Mouse (Mus musculus) cerebellum, adult 2 months (tissue): ENCODE results near the gene Thsd4. TPM values are rescaled to one million over a fixed set of nuclear protein-coding genes. Genes with fewer than 3 reads are reported as not detected.

Experiments used
- DNase-seq, 2 experiments: peaks; one replicate each; pipeline ENCODE4 v3.0.0; 2021
- H3K27ac ChIP-seq: fragments of 200-500 bp; 2 replicates; pipeline ENCODE4 v1.5.1; 2012; ENCODE audit warnings: low read length, control low read depth, inconsistent platforms; ENCODE audit not compliant: insufficient read depth
- H3K27me3 ChIP-seq: fragments of 200-500 bp; 2 replicates; pipeline ENCODE4 v1.6.1; 2012; ENCODE audit warnings: inconsistent platforms, mild to moderate bottlenecking, low read length, moderate library complexity; ENCODE audit not compliant: control insufficient read depth, insufficient read depth
- H3K4me1 ChIP-seq: fragments of 200-500 bp; 2 replicates; pipeline ENCODE4 v1.6.1; 2011; ENCODE audit warnings: low read length; ENCODE audit not compliant: control insufficient read depth, insufficient read depth
- H3K4me3 ChIP-seq: fragments of 200-500 bp; replicated peaks from 2 replicates; pipeline ENCODE3; 2011; ENCODE audit warnings: mild to moderate bottlenecking, low read depth, low read length, control low read depth; ENCODE audit not compliant: insufficient read depth
- CTCF ChIP-seq: fragments of 200-500 bp; IDR thresholded peaks from 2 replicates; pipeline ENCODE4 v1.5.1; 2011; ENCODE audit warnings: low read depth, mild to moderate bottlenecking, control low read depth, low read length, moderate library complexity, borderline replicate concordance; ENCODE audit not compliant: insufficient read depth
- POLR2A ChIP-seq: fragments of 200-500 bp; IDR thresholded peaks from 2 replicates; pipeline ENCODE4 v1.6.1; 2011; ENCODE audit warnings: low read length, control low read depth, borderline replicate concordance; ENCODE audit not compliant: insufficient read depth
- WGBS: fragments of 180-500 bp; shearing (Covaris S2); methylation state at CpG from one replicate; pipeline ENCODE4 v1.1.7; 2018; 5-methylcytosine and 5-hydroxymethylcytosine counted together
- polyA plus RNA-seq: library from polyadenylated mRNA; depleted of rRNA; stranded (reverse); fragments of >200 nt; gene quantifications from 2 replicates; pipeline ENCODE4 v1.2.3, GENCODE M21; 2012

Thsd4 gene
- polyA plus RNA-seq, 1 experiment = 2.7 TPM

GRCm38 (mm10) chr9:60129235-60129991 is 392.4 kb downstream of the Thsd4 start:
- Histone ChIP-seq H3K27ac (no peak overlapping the region), H3K4me1 (no peaks in the 10 kb centered on the region), H3K4me3 (no peak overlapping the region), H3K27me3 (no peaks in the 10 kb centered on the region)
- WGBS = 75% methylated on average over 6 of the region's 6 CpGs
- no peak for DNase-seq
- TF ChIP-seq CTCF = no peak
- no peak for TF ChIP-seq POLR2A

GRCm38 (mm10) chr9:60126961-60127360 is 394.9 kb downstream of the Thsd4 start:
- H3K27me3 ChIP-seq = no peaks in the 10 kb centered on the region
- no peaks in the 10 kb centered on the region for H3K4me1 ChIP-seq
- H3K27ac ChIP-seq = no peak overlapping the region
- TF ChIP-seq CTCF = no peak
- TF ChIP-seq POLR2A = no peak
- no peak for DNase-seq
- WGBS = 53% methylated on average over 5 of the region's 5 CpGs
- H3K4me3 ChIP-seq = no peak overlapping the region

GRCm38 (mm10) chr9:60124102-60124501 is 397.7 kb downstream of the Thsd4 start:
- 75% methylated on average over 9 of the region's 9 CpGs for WGBS
- Histone ChIP-seq H3K4me3 (no peak overlapping the region), H3K27me3 (no peaks in the 10 kb centered on the region), H3K4me1 (no peaks in the 10 kb centered on the region; the same call in 1 of the 2 replicates), H3K27ac (no peak overlapping the region)
- TF ChIP-seq POLR2A (no peak), CTCF (no peak)
- DNase-seq = no peak

GRCm38 (mm10) chr9:60123066-60123465 is 398.8 kb downstream of the Thsd4 start:
- H3K4me1 ChIP-seq = no peaks in the 10 kb centered on the region; the same call in 1 of the 2 replicates
- H3K27ac ChIP-seq = no peak overlapping the region
- H3K4me3 ChIP-seq = no peak overlapping the region
- whole genome bisulfite sequencing = 94% methylated on average over 1 of the region's 1 CpGs
- no peaks in the 10 kb centered on the region for H3K27me3 ChIP-seq
- no peak for TF ChIP-seq POLR2A
- no peak for TF ChIP-seq CTCF
- DNase-seq = no peak

- H3K4me1 ChIP-seq = no peaks in the 10 kb centered on the region; the same call in 1 of the 2 replicates
- H3K4me3 ChIP-seq = no peak overlapping the region
- no peak overlapping the region for H3K27ac ChIP-seq
- no peak for TF ChIP-seq CTCF
- no peak for TF ChIP-seq POLR2A
- no peaks in the 10 kb centered on the region for H3K27me3 ChIP-seq
- no peak for DNase-seq
- WGBS = 42% methylated on average over 7 of the region's 7 CpGs
Observed at GRCm38 (mm10) chr9:60119846-60120245, 402.0 kb downstream of the Thsd4 start.

GRCm38 (mm10) chr9:60117831-60118230 is 404.0 kb downstream of the Thsd4 start:
- 76% methylated on average over 7 of the region's 7 CpGs for WGBS
- Histone ChIP-seq H3K27me3 (no peaks in the 10 kb centered on the region), H3K4me3 (no peak overlapping the region), H3K27ac (no peak overlapping the region), H3K4me1 (no peaks in the 10 kb centered on the region; the same call in 1 of the 2 replicates)
- TF ChIP-seq POLR2A (no peak), CTCF (no peak)
- DNase-seq = no peak

GRCm38 (mm10) chr9:60115711-60116247 is 406.1 kb downstream of the Thsd4 start:
- Histone ChIP-seq H3K4me3 (no peak overlapping the region), H3K27me3 (no peaks in the 10 kb centered on the region), H3K4me1 (no peaks in the 10 kb centered on the region; the same call in 1 of the 2 replicates), H3K27ac (no peak overlapping the region)
- DNase-seq = no peak
- TF ChIP-seq CTCF (no peak), POLR2A (no peak)
- 79% methylated on average over 6 of the region's 6 CpGs for WGBS

GRCm38 (mm10) chr9:60115306-60115705 is 406.5 kb downstream of the Thsd4 start:
- Histone ChIP-seq H3K27ac (no peak overlapping the region), H3K4me3 (no peak overlapping the region), H3K27me3 (no peaks in the 10 kb centered on the region), H3K4me1 (no peaks in the 10 kb centered on the region; the same call in 1 of the 2 replicates)
- DNase-seq = no peak
- 92% methylated on average over 9 of the region's 9 CpGs for WGBS
- TF ChIP-seq CTCF (no peak), POLR2A (no peak)
